Mouse (Mus musculus): ENCODE data around the gene Mtch1. TPM values are rescaled to one million over a fixed set of nuclear protein-coding genes. Genes with fewer than 3 reads are reported as not detected.

Gene Mtch1
- total RNA-seq, 4 experiments from 2014 or later = 565 to 601 (median 593) TPM

Other genes with a start within 250 kb of the Mtch1 start
- under 1 TPM in 1 of 4 experiments, not detected in 3; 0.14 TPM for gene Rab44, start 233.8 kb downstream of the Mtch1 start, total RNA-seq (2022)
- 100 to 1,000 TPM; 167 to 193 (median 174) TPM for gene Cpne5, start 109.8 kb downstream of the Mtch1 start, total RNA-seq (2022)
- gene Ppil1, start 83.7 kb downstream of the Mtch1 start, total RNA-seq (2022) = 10 to 100 TPM; 17.0 to 19.9 (median 19.5) TPM
- 100 to 1,000 TPM in 3 of 4 experiments, 10 to 100 TPM in 1; 98.1 to 131 (median 114) TPM for gene BC004004, start 79.1 kb downstream of the Mtch1 start, total RNA-seq (2022)
- 1 to 10 TPM; 1.2 to 1.6 (median 1.4) TPM for gene Pi16, start 30.3 kb downstream of the Mtch1 start, total RNA-seq (2022)
- gene Fgd2, start 13.0 kb upstream of the Mtch1 start, total RNA-seq (2022) = 1 to 10 TPM; 7.5 to 7.9 (median 7.6) TPM
- gene Pim1, start 142.8 kb upstream of the Mtch1 start, total RNA-seq (2022) = 1 to 10 TPM; 4.3 to 6.0 (median 5.1) TPM
- not detected for gene Gm17657, start 201.7 kb upstream of the Mtch1 start, total RNA-seq (2022)
- gene Tbc1d22b, start 201.9 kb upstream of the Mtch1 start, total RNA-seq (2022) = 10 to 100 TPM; 35.6 to 39.5 (median 38.4) TPM
- gene Tmem217, start 204.5 kb upstream of the Mtch1 start, total RNA-seq (2022) = not detected